ENCODE assay signal across 8 mouse cellular contexts in genomic region chr13:113031792-113032571, GRCm38 (mm10). TPM values are rescaled to one million over a fixed set of nuclear protein-coding genes. Genes with fewer than 3 reads are reported as not detected.
DNase-seq lines count a peak whose midpoint lies in the region; ATAC-seq and TF ChIP-seq lines count a peak whose summit lies in the region.

No protein-coding gene starts in this region.

- H3K27me3 ChIP-seq in kidney, adult 2 months (replicated peaks; ENCODE audit: control insufficient read depth, insufficient read depth, low read length) = peaks cover 3% of the 10 kb centered on the region
- H3K27me3 ChIP-seq in embryonic facial prominence, embryonic 13.5 days = peaks cover 55% of the 10 kb centered on the region
- H3K27me3 ChIP-seq in intestine, postnatal 0 days (replicated peaks; ENCODE audit: control insufficient read depth, insufficient read depth, low read length) = peaks cover 49% of the 10 kb centered on the region
- peaks cover 34% of the 10 kb centered on the region for H3K27me3 ChIP-seq in small intestine, adult 2 months (ENCODE audit: control insufficient read depth, insufficient read depth, low read length)

- no peak for DNase-seq in kidney, adult 2 months
- no peak for DNase-seq in kidney, adult 11 months
- peak; percentile 66 for DNase-seq in ZHBTc4 (ENCODE audit: low read depth, low spot score)
- peak; percentile 12 for DNase-seq in lung, postnatal 25 days (ENCODE audit: low spot score)

- H3K9me3 ChIP-seq in embryonic facial prominence, embryonic 13.5 days = no peaks in the 10 kb centered on the region
- H3K9me3 ChIP-seq in intestine, postnatal 0 days (ENCODE audit: control insufficient read depth) = no peaks in the 10 kb centered on the region

- ATAC-seq in embryonic facial prominence, embryonic 13.5 days (ENCODE audit: insufficient number of reproducible peaks, insufficient read depth, low FRiP score, low TSS enrichment, low read depth) = 0 out of 2 replicates have a peak, but pooled peaks have one; percentile 43
- no peak for ATAC-seq in intestine, postnatal 0 days
- no peak for ATAC-seq in erythroid progenitor cell, adult 5-6 weeks (replicated peaks; ENCODE audit: low FRiP score, poor library complexity, severe bottlenecking)

- H3K36me3 ChIP-seq in kidney, adult 2 months (ENCODE audit: control insufficient read depth, insufficient read depth, low read length) = no peaks in the 10 kb centered on the region
- no peaks in the 10 kb centered on the region for H3K36me3 ChIP-seq in embryonic facial prominence, embryonic 13.5 days
- H3K36me3 ChIP-seq in intestine, postnatal 0 days (ENCODE audit: control insufficient read depth, insufficient read depth) = no peaks in the 10 kb centered on the region
- no peaks in the 10 kb centered on the region for H3K36me3 ChIP-seq in small intestine, adult 2 months (ENCODE audit: control insufficient read depth, insufficient read depth, low read length)

- H3K9ac ChIP-seq in embryonic facial prominence, embryonic 13.5 days = peak overlapping the region; percentile 73
- no peak overlapping the region for H3K9ac ChIP-seq in intestine, postnatal 0 days (ENCODE audit: low read depth, low read length)

- peak overlapping the region; percentile 96 for H3K4me2 ChIP-seq in embryonic facial prominence, embryonic 13.5 days
- H3K4me2 ChIP-seq in intestine, postnatal 0 days (replicated peaks; ENCODE audit: low read depth) = peak overlapping the region; percentile 88

- TF ChIP-seq CTCF in kidney, adult 2 months (conservative IDR thresholded peaks at IDR 0.05; ENCODE audit: insufficient read depth, insufficient read length, low read depth, low read length) = no peak
- no peak for TF ChIP-seq CTCF in intestine, postnatal 0 days (IDR thresholded peaks at IDR 0.05; ENCODE audit: low read depth)
- no peak for TF ChIP-seq CTCF in small intestine, adult 2 months (IDR thresholded peaks at IDR 0.05; ENCODE audit: extremely low read depth, insufficient read length, insufficient replicate concordance, low read depth, low read length)

- H3K27ac ChIP-seq in kidney, adult 2 months (ENCODE audit: insufficient read depth, low read depth, low read length) = no peak overlapping the region
- peak overlapping the region; percentile 16; the same call in 1 of the 2 replicates for H3K27ac ChIP-seq in embryonic facial prominence, embryonic 13.5 days
- H3K27ac ChIP-seq in intestine, postnatal 0 days (ENCODE audit: low read depth, low read length) = no peak overlapping the region
- no peak overlapping the region for H3K27ac ChIP-seq in small intestine, adult 2 months (ENCODE audit: insufficient read depth, low read depth, low read length)

- 2% methylated on average over 40 of the region's 40 CpGs for WGBS in kidney, adult 2 months
- under 1% methylated on average over 40 of the region's 40 CpGs for WGBS in embryonic facial prominence, embryonic 13.5 days
- WGBS in intestine, postnatal 0 days = 1% methylated on average over 40 of the region's 40 CpGs
- WGBS in small intestine, adult 2 months = under 1% methylated on average over 40 of the region's 40 CpGs

- no peaks in the 10 kb centered on the region for H3K4me1 ChIP-seq in kidney, adult 2 months (ENCODE audit: control insufficient read depth, insufficient read depth, low read length)
- peaks cover 22% of the 10 kb centered on the region for H3K4me1 ChIP-seq in embryonic facial prominence, embryonic 13.5 days
- 0 out of 2 replicates have a peak, but pooled peaks cover 5% of the 10 kb centered on the region for H3K4me1 ChIP-seq in intestine, postnatal 0 days (replicated peaks; ENCODE audit: control insufficient read depth, insufficient read depth, low read length)
- peaks cover 7% of the 10 kb centered on the region for H3K4me1 ChIP-seq in small intestine, adult 2 months (ENCODE audit: control insufficient read depth, insufficient read depth, insufficient read length, low read length)

- H3K4me3 ChIP-seq in kidney, adult 2 months (ENCODE audit: insufficient read depth, low read depth, low read length) = peak overlapping the region; percentile 22; the same call in 1 of the 2 replicates
- H3K4me3 ChIP-seq in embryonic facial prominence, embryonic 13.5 days = peak overlapping the region; percentile 58
- peak overlapping the region; percentile 46 for H3K4me3 ChIP-seq in intestine, postnatal 0 days (ENCODE audit: low read depth, low read length)
- peak overlapping the region; percentile 57 for H3K4me3 ChIP-seq in small intestine, adult 2 months (ENCODE audit: low read depth, low read length)

- no peak for TF ChIP-seq POLR2A in kidney, adult 2 months (IDR thresholded peaks at IDR 0.05; ENCODE audit: low read depth, low read length)
- no peak for TF ChIP-seq POLR2A in small intestine, adult 2 months (IDR thresholded peaks at IDR 0.05; ENCODE audit: low read depth, low read length)

RNA-seq across cellular contexts. Expression of gene Cdc20b, which starts 2.9 kb away (rescaled TPM):
- polyA plus RNA-seq in kidney, adult 2 months (2012; rRNA removed) = 0.05 TPM in 1 of 2 replicates, not detected in the other
- 0.14 TPM in 1 of 2 replicates, not detected in the other for polyA plus RNA-seq in embryonic facial prominence, embryonic 13.5 days (2015; fragmentation: Nextera tagmentation; extraction: Ambion mirVana)
- not detected in 2 replicates for polyA plus RNA-seq in intestine, postnatal 0 days (2015; fragmentation: Nextera tagmentation; extraction: Ambion mirVana)
- not detected in 2 replicates for polyA plus RNA-seq in small intestine, adult 2 months (2012; rRNA removed)
- total RNA-seq in erythroid progenitor cell, adult 5-6 weeks (2015; ENCODE audit: low replicate concordance) = not detected in 2 replicates
- not detected in 2 replicates for total RNA-seq in erythroid progenitor cell, adult 5-6 weeks (2017; ENCODE audit: low replicate concordance)

RNA-seq across cellular contexts. Expression of gene Gpx8, which starts 14.2 kb away (rescaled TPM):
- polyA plus RNA-seq in kidney, adult 2 months (2012; rRNA removed) = 6.5 and 9.2 TPM in 2 replicates
- 181 and 205 TPM in 2 replicates for polyA plus RNA-seq in embryonic facial prominence, embryonic 13.5 days (2015; fragmentation: Nextera tagmentation; extraction: Ambion mirVana)
- 50.4 and 51.7 TPM in 2 replicates for polyA plus RNA-seq in intestine, postnatal 0 days (2015; fragmentation: Nextera tagmentation; extraction: Ambion mirVana)
- 0.28 and 0.30 TPM in 2 replicates for polyA plus RNA-seq in small intestine, adult 2 months (2012; rRNA removed)
- total RNA-seq in erythroid progenitor cell, adult 5-6 weeks (2015; ENCODE audit: low replicate concordance) = 5.4 TPM in 1 of 2 replicates, not detected in the other
- total RNA-seq in erythroid progenitor cell, adult 5-6 weeks (2017; ENCODE audit: low replicate concordance) = 3.9 TPM in 1 of 2 replicates, not detected in the other

RNA-seq across cellular contexts. Expression of gene Mcidas, which starts 38.3 kb away (rescaled TPM):
- not detected in 2 replicates for polyA plus RNA-seq in kidney, adult 2 months (2012; rRNA removed)
- polyA plus RNA-seq in embryonic facial prominence, embryonic 13.5 days (2015; fragmentation: Nextera tagmentation; extraction: Ambion mirVana) = 0.21 and 0.34 TPM in 2 replicates
- polyA plus RNA-seq in intestine, postnatal 0 days (2015; fragmentation: Nextera tagmentation; extraction: Ambion mirVana) = not detected in 2 replicates
- not detected in 2 replicates for polyA plus RNA-seq in small intestine, adult 2 months (2012; rRNA removed)
- total RNA-seq in erythroid progenitor cell, adult 5-6 weeks (2015; ENCODE audit: low replicate concordance) = not detected in 2 replicates
- total RNA-seq in erythroid progenitor cell, adult 5-6 weeks (2017; ENCODE audit: low replicate concordance) = not detected in 2 replicates

RNA-seq across cellular contexts. Expression of gene Ccno, which starts 44.4 kb away (rescaled TPM):
- polyA plus RNA-seq in kidney, adult 2 months (2012; rRNA removed) = 0.47 and 1.1 TPM in 2 replicates
- 0.63 and 1.1 TPM in 2 replicates for polyA plus RNA-seq in embryonic facial prominence, embryonic 13.5 days (2015; fragmentation: Nextera tagmentation; extraction: Ambion mirVana)
- 0.10 and 0.12 TPM in 2 replicates for polyA plus RNA-seq in intestine, postnatal 0 days (2015; fragmentation: Nextera tagmentation; extraction: Ambion mirVana)
- polyA plus RNA-seq in small intestine, adult 2 months (2012; rRNA removed) = 0.10 and 0.32 TPM in 2 replicates
- total RNA-seq in erythroid progenitor cell, adult 5-6 weeks (2015; ENCODE audit: low replicate concordance) = 0.42 and 3.2 TPM in 2 replicates
- total RNA-seq in erythroid progenitor cell, adult 5-6 weeks (2017; ENCODE audit: low replicate concordance) = not detected in 2 replicates

Comparison
In these comparisons a context has a peak if more than half of its experiments do, and no peak if none do; other contexts are left out.
1. DNase-seq: peak in ZHBTc4 (single experiment) and lung, postnatal 25 days (single experiment); none in kidney, adult 2 months (single experiment) and kidney, adult 11 months (single experiment).
2. Peak in every context shown above with its lines, with median percentiles within 50 percentile points of each other: H3K4me3 ChIP-seq.